Mouse (Mus musculus) midbrain, embryonic 12.5 days (tissue): ENCODE measurements around the gene Hsf2. TPM values are rescaled to one million over a fixed set of nuclear protein-coding genes. Genes with fewer than 3 reads are reported as not detected.
"Not testable (repeated sequence)": the region's sequence is repeated elsewhere in the genome, so short reads cannot be mapped to it uniquely, and the experiment has no call there.

Source experiments
- ATAC-seq: fragments of 200-750 bp; cut with Nextera tagmentation; 2 replicates; pipeline ENCODE4 v1.8.0; 2017; ENCODE audit warnings: low read depth, moderate TSS enrichment, moderate library complexity; ENCODE audit not compliant: low FRiP score
- H3K27ac ChIP-seq: fragments of 300-500 bp; sonication (generic); replicated peaks from 2 replicates; pipeline ENCODE4 v1.5.1; 2016; ENCODE audit warnings: mild to moderate bottlenecking
- H3K27me3 ChIP-seq: fragments of 300-500 bp; sonication (generic); 2 replicates; pipeline ENCODE4 v1.6.1; 2016; ENCODE audit warnings: mild to moderate bottlenecking
- H3K36me3 ChIP-seq: fragments of 300-500 bp; sonication (generic); 2 replicates; pipeline ENCODE4 v1.6.1; 2016
- H3K4me1 ChIP-seq: fragments of 300-500 bp; sonication (generic); 2 replicates; pipeline ENCODE4 v1.6.1; 2016
- H3K4me2 ChIP-seq: fragments of 300-500 bp; sonication (generic); replicated peaks from 2 replicates; pipeline ENCODE4 v1.6.1; 2016; ENCODE audit warnings: mild to moderate bottlenecking, moderate library complexity
- H3K4me3 ChIP-seq: fragments of 300-500 bp; sonication (generic); 2 replicates; pipeline ENCODE4 v1.5.1; 2016; ENCODE audit warnings: mild to moderate bottlenecking
- H3K9ac ChIP-seq: fragments of 300-500 bp; sonication (generic); replicated peaks from 2 replicates; pipeline ENCODE4 v1.6.1; 2016; ENCODE audit warnings: mild to moderate bottlenecking, moderate library complexity
- H3K9me3 ChIP-seq: fragments of 300-500 bp; sonication (generic); 2 replicates; pipeline ENCODE4 v1.6.1; 2016; ENCODE audit warnings: mild to moderate bottlenecking
- WGBS: fragments of 180-500 bp; shearing (Covaris S2); methylation state at CpG from one replicate; pipeline ENCODE4 v1.1.7; 2016; 5-methylcytosine and 5-hydroxymethylcytosine counted together
- polyA plus RNA-seq: library from polyadenylated mRNA; unstranded; fragments of >200 nt; fragmentation: Nextera tagmentation; extraction: Ambion mirVana; gene quantifications from 2 replicates; pipeline ENCODE4 v1.2.1, GENCODE M21; 2016

Gene Hsf2
- polyA plus RNA-seq = 94.3 and 101 TPM in 2 replicates

- peak; percentile 99 for ATAC-seq
- H3K9ac ChIP-seq = peak within 1 kb of the TSS; percentile 97
- 1% methylated on average over 51 of the region's 52 CpGs for WGBS
- H3K27ac ChIP-seq = peak within 1 kb of the TSS; percentile 99
- no peaks in the 10 kb centered on the region for H3K9me3 ChIP-seq
- H3K36me3 ChIP-seq = peaks cover 3% of the 10 kb centered on the region
- H3K4me3 ChIP-seq = peak within 1 kb of the TSS; percentile 97
- H3K4me1 ChIP-seq = peaks cover 13% of the 10 kb centered on the region
- peak within 1 kb of the TSS; percentile 64 for H3K4me2 ChIP-seq
- H3K27me3 ChIP-seq = no peaks in the 10 kb centered on the region
Measured at GRCm38 (mm10) chr10:57485908-57486541, at the start of gene Hsf2. Hsf2 (plus strand) TSS chr10:57486385.

- H3K36me3 ChIP-seq = no peaks in the 10 kb centered on the region
- H3K4me1 ChIP-seq = no peaks in the 10 kb centered on the region
- H3K9me3 ChIP-seq = no peaks in the 10 kb centered on the region
- no peak overlapping the region for H3K9ac ChIP-seq
- no peak overlapping the region for H3K27ac ChIP-seq
- H3K27me3 ChIP-seq = no peaks in the 10 kb centered on the region
- no peak overlapping the region for H3K4me3 ChIP-seq
- peak; percentile 42; the same call in 1 of the 2 replicates for ATAC-seq
- no peak overlapping the region for H3K4me2 ChIP-seq
- 87% methylated on average over 2 of the region's 2 CpGs for WGBS
Measured at GRCm38 (mm10) chr10:57437898-57438297, 48.3 kb upstream of the Hsf2 start.

GRCm38 (mm10) chr10:57441049-57441448 is 45.1 kb upstream of the Hsf2 start:
- no peaks in the 10 kb centered on the region for H3K36me3 ChIP-seq
- H3K9ac ChIP-seq = no peak overlapping the region
- no peak overlapping the region for H3K4me2 ChIP-seq
- no peak for ATAC-seq
- H3K4me1 ChIP-seq = no peaks in the 10 kb centered on the region
- no peaks in the 10 kb centered on the region for H3K9me3 ChIP-seq
- no peak overlapping the region for H3K4me3 ChIP-seq
- no peaks in the 10 kb centered on the region for H3K27me3 ChIP-seq
- H3K27ac ChIP-seq = no peak overlapping the region

GRCm38 (mm10) chr10:57444392-57444791 is 41.8 kb upstream of the Hsf2 start:
- no peak overlapping the region for H3K27ac ChIP-seq
- 72% methylated on average over 8 of the region's 8 CpGs for WGBS
- H3K36me3 ChIP-seq = no peaks in the 10 kb centered on the region
- no peaks in the 10 kb centered on the region for H3K4me1 ChIP-seq
- H3K4me3 ChIP-seq = no peak overlapping the region
- H3K9ac ChIP-seq = no peak overlapping the region
- no peak overlapping the region for H3K4me2 ChIP-seq
- no peaks in the 10 kb centered on the region for H3K27me3 ChIP-seq
- no peak for ATAC-seq
- no peaks in the 10 kb centered on the region for H3K9me3 ChIP-seq

- H3K4me2 ChIP-seq = no peak overlapping the region
- no peaks in the 10 kb centered on the region for H3K9me3 ChIP-seq
- H3K27me3 ChIP-seq = no peaks in the 10 kb centered on the region
- H3K4me3 ChIP-seq = no peak overlapping the region
- H3K36me3 ChIP-seq = no peaks in the 10 kb centered on the region
- H3K27ac ChIP-seq = no peak overlapping the region
- H3K4me1 ChIP-seq = no peaks in the 10 kb centered on the region
- WGBS = 85% methylated on average over 1 of the region's 1 CpGs
- ATAC-seq = no peak
- no peak overlapping the region for H3K9ac ChIP-seq
Measured at GRCm38 (mm10) chr10:57445655-57446054, 40.5 kb upstream of the Hsf2 start.

- peak; percentile 50 for ATAC-seq
- no peak overlapping the region for H3K27ac ChIP-seq
- no peak overlapping the region for H3K9ac ChIP-seq
- H3K36me3 ChIP-seq = no peaks in the 10 kb centered on the region
- H3K4me3 ChIP-seq = no peak overlapping the region
- no peak overlapping the region for H3K4me2 ChIP-seq
- no peaks in the 10 kb centered on the region for H3K4me1 ChIP-seq
- H3K9me3 ChIP-seq = no peaks in the 10 kb centered on the region
- H3K27me3 ChIP-seq = no peaks in the 10 kb centered on the region
Measured at GRCm38 (mm10) chr10:57447657-57448050, 38.5 kb upstream of the Hsf2 start.

- no peaks in the 10 kb centered on the region for H3K27me3 ChIP-seq
- no peaks in the 10 kb centered on the region for H3K4me1 ChIP-seq
- no peaks in the 10 kb centered on the region for H3K36me3 ChIP-seq
- WGBS = 6% methylated on average over 19 of the region's 19 CpGs
- peak; percentile 82 for ATAC-seq
- H3K9me3 ChIP-seq = no peaks in the 10 kb centered on the region
- no peak overlapping the region for H3K27ac ChIP-seq
- peak overlapping the region; percentile 21; the same call in 1 of the 2 replicates for H3K4me3 ChIP-seq
- peak overlapping the region; percentile 38 for H3K4me2 ChIP-seq
- no peak overlapping the region for H3K9ac ChIP-seq
Measured at GRCm38 (mm10) chr10:57448051-57448716, 38.0 kb upstream of the Hsf2 start.

GRCm38 (mm10) chr10:57463298-57463697 is 22.9 kb upstream of the Hsf2 start:
- not testable (repeated sequence) for H3K9me3 ChIP-seq, H3K4me2 ChIP-seq, ATAC-seq, H3K4me3 ChIP-seq, H3K9ac ChIP-seq, H3K27me3 ChIP-seq, H3K27ac ChIP-seq, H3K4me1 ChIP-seq, H3K36me3 ChIP-seq
- 28% methylated on average over 10 of the region's 10 CpGs for WGBS

- Histone ChIP-seq H3K36me3 (no peaks in the 10 kb centered on the region), H3K27me3 (no peaks in the 10 kb centered on the region), H3K4me1 (no peaks in the 10 kb centered on the region), H3K4me3 (no peak overlapping the region), H3K4me2 (no peak overlapping the region), H3K9ac (no peak overlapping the region), H3K9me3 (no peaks in the 10 kb centered on the region), H3K27ac (no peak overlapping the region)
- ATAC-seq = no peak
Measured at GRCm38 (mm10) chr10:57465768-57466167, 20.4 kb upstream of the Hsf2 start.

GRCm38 (mm10) chr10:57477121-57477843 is 8.9 kb upstream of the Hsf2 start:
- H3K4me2 ChIP-seq = no peak overlapping the region
- H3K27me3 ChIP-seq = no peaks in the 10 kb centered on the region
- ATAC-seq = no peak
- 75% methylated on average over 9 of the region's 9 CpGs for WGBS
- no peaks in the 10 kb centered on the region for H3K9me3 ChIP-seq
- H3K4me1 ChIP-seq = no peaks in the 10 kb centered on the region
- H3K9ac ChIP-seq = no peak overlapping the region
- no peaks in the 10 kb centered on the region for H3K36me3 ChIP-seq
- H3K4me3 ChIP-seq = no peak overlapping the region
- H3K27ac ChIP-seq = no peak overlapping the region

GRCm38 (mm10) chr10:57481717-57482116 is 4.5 kb upstream of the Hsf2 start:
- no peaks in the 10 kb centered on the region for H3K4me1 ChIP-seq
- H3K9me3 ChIP-seq = no peaks in the 10 kb centered on the region
- no peak overlapping the region for H3K4me3 ChIP-seq
- no peaks in the 10 kb centered on the region for H3K36me3 ChIP-seq
- no peak for ATAC-seq
- H3K27ac ChIP-seq = no peak overlapping the region
- H3K9ac ChIP-seq = no peak overlapping the region
- H3K27me3 ChIP-seq = no peaks in the 10 kb centered on the region
- no peak overlapping the region for H3K4me2 ChIP-seq
- WGBS = 9% methylated on average over 5 of the region's 5 CpGs

- WGBS = 89% methylated on average over 3 of the region's 3 CpGs
- no peak for ATAC-seq
- no peak overlapping the region for H3K9ac ChIP-seq
- H3K27me3 ChIP-seq = no peaks in the 10 kb centered on the region
- no peak overlapping the region for H3K4me2 ChIP-seq
- H3K27ac ChIP-seq = no peak overlapping the region
- no peaks in the 10 kb centered on the region for H3K9me3 ChIP-seq
- peaks cover 10% of the 10 kb centered on the region for H3K4me1 ChIP-seq
- H3K36me3 ChIP-seq = no peaks in the 10 kb centered on the region
- no peak overlapping the region for H3K4me3 ChIP-seq
Measured at GRCm38 (mm10) chr10:57484741-57485140, 1.4 kb upstream of the Hsf2 start.
